Comparison of ENCODE assay signal across 9 mouse cellular contexts in genomic region chr17:71254736-71255135, GRCm38 (mm10). TPM values are rescaled to one million over a fixed set of nuclear protein-coding genes. Genes with fewer than 3 reads are reported as not detected.
DNase-seq lines count a peak whose midpoint lies in the region; ATAC-seq and TF ChIP-seq lines count a peak whose summit lies in the region.
"Had no signal": no experiment of that assay in that cellular context is flagged by ENCODE, and none has a peak within 500 bp of the region (broad histone marks: within the 10 kb centered on the region; RNA-seq: fewer than 3 reads in every experiment).

No protein-coding gene starts in this region.

- H3K9ac ChIP-seq in lung, embryonic 14.5 days = no peak overlapping the region
- H3K9ac ChIP-seq in embryonic facial prominence, embryonic 11.5 days (replicated peaks; ENCODE audit: low read length) = no peak overlapping the region

- intact Hi-C loops in left cerebral cortex, postnatal 14 days (cut with DNase I) = loop anchor here (5.0 kb wide), 1 partner anchor 58 kb away; the partner anchor contains the start of gene Emilin2

- no peak overlapping the region for H3K4me2 ChIP-seq in lung, embryonic 14.5 days
- no peak overlapping the region for H3K4me2 ChIP-seq in embryonic facial prominence, embryonic 11.5 days (ENCODE audit: low read depth, low read length)

- H3K27ac ChIP-seq in lung, embryonic 14.5 days (ENCODE audit: low read depth) = no peak overlapping the region
- no peak overlapping the region for H3K27ac ChIP-seq in embryonic facial prominence, embryonic 11.5 days (replicated peaks; ENCODE audit: low read depth, low read length)

- no peak for ATAC-seq in lung, embryonic 14.5 days (ENCODE audit: insufficient read depth)
- no peak for ATAC-seq in embryonic facial prominence, embryonic 11.5 days (replicated peaks; ENCODE audit: insufficient number of reproducible peaks, low FRiP score, low TSS enrichment, low read depth)
- no peak for ATAC-seq in monocyte, adult 5-6 weeks (replicated peaks; ENCODE audit: insufficient number of reproducible peaks, low FRiP score, low TSS enrichment, poor library complexity, severe bottlenecking)
- ATAC-seq: Patski had no signal

- H3K4me3 ChIP-seq in lung, embryonic 14.5 days (ENCODE audit: low read depth, low read length) = no peak overlapping the region
- no peak overlapping the region for H3K4me3 ChIP-seq in embryonic facial prominence, embryonic 11.5 days (ENCODE audit: low read depth, low read length)

- no peaks in the 10 kb centered on the region for H3K4me1 ChIP-seq in lung, embryonic 14.5 days (ENCODE audit: insufficient read depth)
- peaks cover 7% of the 10 kb centered on the region for H3K4me1 ChIP-seq in embryonic facial prominence, embryonic 11.5 days (ENCODE audit: control insufficient read depth, insufficient read depth, low read length)

- H3K9me3 ChIP-seq in lung, embryonic 14.5 days (ENCODE audit: low read depth, low read length) = no peaks in the 10 kb centered on the region
- H3K9me3 ChIP-seq in embryonic facial prominence, embryonic 11.5 days (replicated peaks; ENCODE audit: control insufficient read depth, low read length) = no peaks in the 10 kb centered on the region

- H3K27me3 ChIP-seq in lung, embryonic 14.5 days (ENCODE audit: insufficient read depth, low read length) = no peaks in the 10 kb centered on the region
- H3K27me3 ChIP-seq in embryonic facial prominence, embryonic 11.5 days (ENCODE audit: control insufficient read depth, insufficient read depth, low read length) = no peaks in the 10 kb centered on the region
- H3K27me3 ChIP-seq: Patski had no signal

- peak; percentile 66 for TF ChIP-seq CTCF in lung, embryonic 14.5 days (IDR thresholded peaks at IDR 0.05; ENCODE audit: low read depth)

- peaks cover 23% of the 10 kb centered on the region for H3K36me3 ChIP-seq in lung, embryonic 14.5 days (ENCODE audit: insufficient read depth)
- no peaks in the 10 kb centered on the region for H3K36me3 ChIP-seq in embryonic facial prominence, embryonic 11.5 days (replicated peaks; ENCODE audit: control insufficient read depth, insufficient read depth, low read depth, low read length)

- peak; percentile 19 to 47 for DNase-seq in cerebellum, postnatal 25 days
- DNase-seq in cerebellum, postnatal 36 days = no peak
- peak; percentile 21 for DNase-seq in lung, embryonic 14.5 days
- no peak for DNase-seq in lung, postnatal 25 days (ENCODE audit: low spot score)
- peak; percentile 56 for DNase-seq in embryonic facial prominence, embryonic 11.5 days (ENCODE audit: low spot score)
- DNase-seq in lung, postnatal 10 days = peak; percentile 66
- DNase-seq in left cerebral cortex, postnatal 14 days (ENCODE audit: low spot score in 2 of 2) = no peak

- WGBS in lung, embryonic 14.5 days = 44% methylated on average over 6 of the region's 6 CpGs
- WGBS in embryonic facial prominence, embryonic 11.5 days = 60% methylated on average over 6 of the region's 6 CpGs

RNA-seq across cellular contexts. Expression of gene Emilin2, which starts 57.0 kb away (rescaled TPM):
- 3.6 and 3.8 TPM in 2 replicates for polyA plus RNA-seq in lung, embryonic 14.5 days (2014; fragmentation: Nextera tagmentation; extraction: Ambion mirVana)
- polyA plus RNA-seq in embryonic facial prominence, embryonic 11.5 days (2014; fragmentation: Nextera tagmentation; extraction: Ambion mirVana) = 16.9 and 19.9 TPM in 2 replicates
- total RNA-seq in monocyte, adult 5-6 weeks (2017) = 184 to 329 TPM (median 319 TPM) in 3 replicates
- total RNA-seq in left cerebral cortex, postnatal 14 days (2021) = 1 to 10 TPM; 2.2 to 2.6 TPM

Comparison
In these comparisons a context has a peak if more than half of its experiments do, and no peak if none do; other contexts are left out.
1. DNase-seq: peak in cerebellum, postnatal 25 days (2 of 2), lung, embryonic 14.5 days (single experiment), embryonic facial prominence, embryonic 11.5 days (single experiment) and lung, postnatal 10 days (single experiment); none in cerebellum, postnatal 36 days (0 of 2), lung, postnatal 25 days (single experiment) and left cerebral cortex, postnatal 14 days (0 of 2).
2. RNA of gene Emilin2, which starts 57.0 kb away (total RNA-seq): 184 to 329 TPM in monocyte, adult 5-6 weeks; 2.2 to 2.6 TPM in left cerebral cortex, postnatal 14 days; every median in the first group is over 10 times any median in the second.